Comparison of ENCODE assay signal across 13 mouse cellular contexts in genomic region chr8:125869739-125870138, GRCm38 (mm10). TPM values are rescaled to one million over a fixed set of nuclear protein-coding genes. Genes with fewer than 3 reads are reported as not detected.
DNase-seq lines count a peak whose midpoint lies in the region; ATAC-seq and TF ChIP-seq lines count a peak whose summit lies in the region.
"Had no signal": no experiment of that assay in that cellular context is flagged by ENCODE, and none has a peak within 500 bp of the region (broad histone marks: within the 10 kb centered on the region; RNA-seq: fewer than 3 reads in every experiment).

No protein-coding gene starts in this region.

- H3K4me1 ChIP-seq in forebrain, embryonic 10.5 days: peaks cover 27% of the 10 kb centered on the region
- H3K4me1 ChIP-seq in forebrain, embryonic 15.5 days: peaks cover 14% of the 10 kb centered on the region
- peaks cover 14% of the 10 kb centered on the region for H3K4me1 ChIP-seq in hindbrain, embryonic 13.5 days (replicated peaks)
- no peaks in the 10 kb centered on the region for H3K4me1 ChIP-seq in hindbrain, postnatal 0 days (ENCODE audit: insufficient read depth, low read length)
- H3K4me1 ChIP-seq in liver, embryonic 13.5 days (replicated peaks): peaks cover 36% of the 10 kb centered on the region
- peaks cover 12% of the 10 kb centered on the region for H3K4me1 ChIP-seq in midbrain, embryonic 14.5 days (ENCODE audit: control insufficient read depth, insufficient read depth, low read length)

- no peaks in the 10 kb centered on the region for H3K36me3 ChIP-seq in forebrain, embryonic 10.5 days (replicated peaks)
- H3K36me3 ChIP-seq in forebrain, embryonic 15.5 days: peaks cover 5% of the 10 kb centered on the region; the same call in 1 of the 2 replicates
- peaks cover 15% of the 10 kb centered on the region for H3K36me3 ChIP-seq in hindbrain, embryonic 13.5 days
- H3K36me3 ChIP-seq in hindbrain, postnatal 0 days (ENCODE audit: insufficient read depth, low read length): no peaks in the 10 kb centered on the region
- H3K36me3 ChIP-seq in liver, embryonic 13.5 days: no peaks in the 10 kb centered on the region
- peaks cover 8% of the 10 kb centered on the region for H3K36me3 ChIP-seq in midbrain, embryonic 14.5 days (ENCODE audit: control insufficient read depth, insufficient read depth, low read length)

- peak overlapping the region; percentile 79 for H3K27ac ChIP-seq in forebrain, embryonic 10.5 days
- H3K27ac ChIP-seq in forebrain, embryonic 15.5 days (replicated peaks): no peak overlapping the region
- H3K27ac ChIP-seq in hindbrain, embryonic 13.5 days: peak overlapping the region; percentile 40; the same call in 1 of the 2 replicates
- no peak overlapping the region for H3K27ac ChIP-seq in hindbrain, postnatal 0 days
- H3K27ac ChIP-seq in liver, embryonic 13.5 days: no peak overlapping the region
- peak overlapping the region; percentile 62 for H3K27ac ChIP-seq in midbrain, embryonic 14.5 days (replicated peaks; ENCODE audit: low read depth, low read length)
- H3K27ac ChIP-seq: kidney, postnatal 0 days had no signal

- TF ChIP-seq CTCF in hindbrain, postnatal 0 days (IDR thresholded peaks at IDR 0.05; ENCODE audit: low read depth): no peak

- no peak overlapping the region for H3K4me3 ChIP-seq in forebrain, embryonic 10.5 days
- H3K4me3 ChIP-seq in forebrain, embryonic 15.5 days: no peak overlapping the region
- no peak overlapping the region for H3K4me3 ChIP-seq in hindbrain, embryonic 13.5 days
- H3K4me3 ChIP-seq in hindbrain, postnatal 0 days (ENCODE audit: low read length): no peak overlapping the region
- H3K4me3 ChIP-seq in liver, embryonic 13.5 days (replicated peaks): no peak overlapping the region
- no peak overlapping the region for H3K4me3 ChIP-seq in midbrain, embryonic 14.5 days (replicated peaks; ENCODE audit: low read depth, low read length)

- H3K9me3 ChIP-seq in forebrain, embryonic 10.5 days: no peaks in the 10 kb centered on the region
- no peaks in the 10 kb centered on the region for H3K9me3 ChIP-seq in forebrain, embryonic 15.5 days
- no peaks in the 10 kb centered on the region for H3K9me3 ChIP-seq in hindbrain, embryonic 13.5 days
- H3K9me3 ChIP-seq in hindbrain, postnatal 0 days (ENCODE audit: low read length): no peaks in the 10 kb centered on the region
- no peaks in the 10 kb centered on the region for H3K9me3 ChIP-seq in liver, embryonic 13.5 days (replicated peaks)
- H3K9me3 ChIP-seq in midbrain, embryonic 14.5 days (ENCODE audit: control insufficient read depth, low read length): no peaks in the 10 kb centered on the region

- no peaks in the 10 kb centered on the region for H3K27me3 ChIP-seq in forebrain, embryonic 10.5 days (ENCODE audit: poor library complexity, severe bottlenecking)
- no peaks in the 10 kb centered on the region for H3K27me3 ChIP-seq in forebrain, embryonic 15.5 days
- peaks cover 5% of the 10 kb centered on the region; the same call in 1 of the 2 replicates for H3K27me3 ChIP-seq in hindbrain, embryonic 13.5 days
- H3K27me3 ChIP-seq in hindbrain, postnatal 0 days (ENCODE audit: insufficient read depth, low read length): no peaks in the 10 kb centered on the region
- no peaks in the 10 kb centered on the region for H3K27me3 ChIP-seq in liver, embryonic 13.5 days
- H3K27me3 ChIP-seq in midbrain, embryonic 14.5 days (ENCODE audit: control insufficient read depth, insufficient read depth, low read length): no peaks in the 10 kb centered on the region

- 77% methylated on average over 3 of the region's 3 CpGs for WGBS in forebrain, embryonic 10.5 days
- WGBS in forebrain, embryonic 15.5 days: 84% methylated on average over 3 of the region's 3 CpGs
- 74% methylated on average over 3 of the region's 3 CpGs for WGBS in hindbrain, embryonic 13.5 days
- WGBS in hindbrain, postnatal 0 days: 80% methylated on average over 3 of the region's 3 CpGs
- 22% methylated on average over 3 of the region's 3 CpGs for WGBS in liver, embryonic 13.5 days (ENCODE audit: insufficient replicate concordance)
- 64% methylated on average over 3 of the region's 3 CpGs for WGBS in midbrain, embryonic 14.5 days

- no peak overlapping the region for H3K9ac ChIP-seq in forebrain, embryonic 15.5 days (replicated peaks)
- H3K9ac ChIP-seq in hindbrain, embryonic 13.5 days: no peak overlapping the region
- no peak overlapping the region for H3K9ac ChIP-seq in hindbrain, postnatal 0 days (replicated peaks; ENCODE audit: low read length)
- H3K9ac ChIP-seq in liver, embryonic 13.5 days: no peak overlapping the region
- H3K9ac ChIP-seq in midbrain, embryonic 14.5 days (replicated peaks; ENCODE audit: low read length): no peak overlapping the region
- H3K9ac ChIP-seq: lung, embryonic 14.5 days had no signal

- no peak for ATAC-seq in forebrain, embryonic 15.5 days (replicated peaks)
- ATAC-seq in hindbrain, embryonic 13.5 days (ENCODE audit: low FRiP score): no peak
- ATAC-seq in hindbrain, postnatal 0 days: no peak
- peak; percentile 88 for ATAC-seq in liver, embryonic 13.5 days (ENCODE audit: low read depth)
- 0 out of 2 replicates have a peak, but pooled peaks have one; percentile 39 for ATAC-seq in midbrain, embryonic 14.5 days (ENCODE audit: low FRiP score, low TSS enrichment)

- no peak overlapping the region for H3K4me2 ChIP-seq in forebrain, embryonic 15.5 days (replicated peaks)
- no peak overlapping the region for H3K4me2 ChIP-seq in hindbrain, embryonic 13.5 days
- no peak overlapping the region for H3K4me2 ChIP-seq in hindbrain, postnatal 0 days (ENCODE audit: low read depth, low read length)
- H3K4me2 ChIP-seq in liver, embryonic 13.5 days: no peak overlapping the region
- no peak overlapping the region for H3K4me2 ChIP-seq in midbrain, embryonic 14.5 days (ENCODE audit: low read length)
- H3K4me2 ChIP-seq: lung, embryonic 14.5 days had no signal

- DNase-seq in forebrain, embryonic 10.5 days (ENCODE audit: extremely low spot score, low spot score): no peak
- no peak for DNase-seq in hindbrain, postnatal 0 days (ENCODE audit: low spot score)
- peak; percentile 44 for DNase-seq in liver, embryonic 13.5 days
- DNase-seq in midbrain, embryonic 14.5 days: peak; percentile 34
- DNase-seq in frontal cortex, postnatal 25 days (ENCODE audit: low spot score in 2 of 2): no peak
- DNase-seq in ovary, postnatal 10 days (ENCODE audit: low spot score): no peak
- DNase-seq: adrenal gland, adult 2 months; cerebellum, postnatal 10 days; lung, embryonic 14.5 days; thymus, postnatal 25 days had no signal

RNA-seq across cellular contexts. Expression of gene Pcnx2, which starts 28.4 kb away (rescaled TPM):
- polyA plus RNA-seq in forebrain, embryonic 10.5 days (2016; fragmentation: Nextera tagmentation; extraction: Ambion mirVana): 0.15 TPM in 1 of 2 replicates, not detected in the other
- polyA plus RNA-seq in forebrain, embryonic 15.5 days (2015; fragmentation: Nextera tagmentation; extraction: Ambion mirVana): 3.8 and 4.2 TPM in 2 replicates
- 3.3 and 4.6 TPM in 2 replicates for polyA plus RNA-seq in hindbrain, embryonic 13.5 days (2015; fragmentation: Nextera tagmentation; extraction: Ambion mirVana)
- 11.1 and 11.8 TPM in 2 replicates for total RNA-seq in hindbrain, postnatal 0 days (2014; rRNA removed)
- 3.0 and 3.5 TPM in 2 replicates for polyA plus RNA-seq in hindbrain, postnatal 0 days (2015; fragmentation: Nextera tagmentation; extraction: Ambion mirVana)
- 0.19 and 0.27 TPM in 2 replicates for polyA plus RNA-seq in liver, embryonic 13.5 days (2015; fragmentation: Nextera tagmentation; extraction: Ambion mirVana)
- 3.9 and 4.5 TPM in 2 replicates for polyA plus RNA-seq in midbrain, embryonic 14.5 days (2014; fragmentation: Nextera tagmentation; extraction: Ambion mirVana)
- polyA plus RNA-seq: lung, embryonic 14.5 days had no signal

RNA-seq across cellular contexts. Expression of gene Map3k21, which starts 40.5 kb away (rescaled TPM):
- not detected in 2 replicates for polyA plus RNA-seq in forebrain, embryonic 10.5 days (2016; fragmentation: Nextera tagmentation; extraction: Ambion mirVana)
- 0.20 and 0.50 TPM in 2 replicates for polyA plus RNA-seq in forebrain, embryonic 15.5 days (2015; fragmentation: Nextera tagmentation; extraction: Ambion mirVana)
- 0.29 and 0.48 TPM in 2 replicates for polyA plus RNA-seq in hindbrain, embryonic 13.5 days (2015; fragmentation: Nextera tagmentation; extraction: Ambion mirVana)
- total RNA-seq in hindbrain, postnatal 0 days (2014; rRNA removed): 2.2 and 3.7 TPM in 2 replicates
- polyA plus RNA-seq in hindbrain, postnatal 0 days (2015; fragmentation: Nextera tagmentation; extraction: Ambion mirVana): 0.87 and 0.89 TPM in 2 replicates
- polyA plus RNA-seq in liver, embryonic 13.5 days (2015; fragmentation: Nextera tagmentation; extraction: Ambion mirVana): 0.02 TPM in 2 replicates
- polyA plus RNA-seq in midbrain, embryonic 14.5 days (2014; fragmentation: Nextera tagmentation; extraction: Ambion mirVana): 0.63 and 0.90 TPM in 2 replicates

Comparison
In these comparisons a context has a peak if more than half of its experiments do, and no peak if none do; other contexts are left out.
1. H3K27ac ChIP-seq: peak in forebrain, embryonic 10.5 days (single experiment), hindbrain, embryonic 13.5 days (single experiment) and midbrain, embryonic 14.5 days (single experiment); none in forebrain, embryonic 15.5 days (single experiment), hindbrain, postnatal 0 days (single experiment) and liver, embryonic 13.5 days (single experiment).
2. DNase-seq: peak in liver, embryonic 13.5 days (single experiment) and midbrain, embryonic 14.5 days (single experiment); none in forebrain, embryonic 10.5 days (single experiment), hindbrain, postnatal 0 days (single experiment), frontal cortex, postnatal 25 days (0 of 2) and ovary, postnatal 10 days (single experiment).
3. ATAC-seq: peak in liver, embryonic 13.5 days (single experiment) and midbrain, embryonic 14.5 days (single experiment); none in forebrain, embryonic 15.5 days (single experiment), hindbrain, embryonic 13.5 days (single experiment) and hindbrain, postnatal 0 days (single experiment).